Mouse (Mus musculus) bone marrow macrophage, adult 2 months (primary cell): Measurements from ENCODE around the gene Serpina3f. TPM values are rescaled to one million over a fixed set of nuclear protein-coding genes. Genes with fewer than 3 reads are reported as not detected.
"Not testable (repeated sequence)": the region's sequence is repeated elsewhere in the genome, so short reads cannot be mapped to it uniquely, and the experiment has no call there.

Experiments used
- H3K27ac ChIP-seq: 2 replicates; pipeline ENCODE4 v1.5.1; 2012; ENCODE audit warnings: low read depth, low read length; ENCODE audit not compliant: insufficient read depth
- H3K4me1 ChIP-seq: 2 replicates; pipeline ENCODE4 v1.6.1; 2012; ENCODE audit warnings: low read length; ENCODE audit not compliant: control insufficient read depth, insufficient read depth
- H3K4me3 ChIP-seq: 2 replicates; pipeline ENCODE4 v1.5.1; 2012; ENCODE audit warnings: mild to moderate bottlenecking, low read length, moderate library complexity; ENCODE audit not compliant: insufficient read depth
- CTCF ChIP-seq: IDR thresholded peaks from 2 replicates; pipeline ENCODE4 v1.5.1; 2012; ENCODE audit warnings: low read depth, mild to moderate bottlenecking, low read length, moderate library complexity
- POLR2A ChIP-seq: IDR thresholded peaks from 2 replicates; pipeline ENCODE4 v1.6.1; 2012; ENCODE audit warnings: mild to moderate bottlenecking, low read depth, low read length, borderline replicate concordance
- polyA plus RNA-seq: library from polyadenylated mRNA; stranded (reverse); fragments of >200 nt; gene quantifications from 2 replicates; pipeline ENCODE4 v1.2.4, GENCODE M21; 2012; ENCODE audit not compliant: missing spikeins, insufficient read depth, insufficient read length

Gene Serpina3f
- polyA plus RNA-seq, 1 experiment: not detected

DNA sequence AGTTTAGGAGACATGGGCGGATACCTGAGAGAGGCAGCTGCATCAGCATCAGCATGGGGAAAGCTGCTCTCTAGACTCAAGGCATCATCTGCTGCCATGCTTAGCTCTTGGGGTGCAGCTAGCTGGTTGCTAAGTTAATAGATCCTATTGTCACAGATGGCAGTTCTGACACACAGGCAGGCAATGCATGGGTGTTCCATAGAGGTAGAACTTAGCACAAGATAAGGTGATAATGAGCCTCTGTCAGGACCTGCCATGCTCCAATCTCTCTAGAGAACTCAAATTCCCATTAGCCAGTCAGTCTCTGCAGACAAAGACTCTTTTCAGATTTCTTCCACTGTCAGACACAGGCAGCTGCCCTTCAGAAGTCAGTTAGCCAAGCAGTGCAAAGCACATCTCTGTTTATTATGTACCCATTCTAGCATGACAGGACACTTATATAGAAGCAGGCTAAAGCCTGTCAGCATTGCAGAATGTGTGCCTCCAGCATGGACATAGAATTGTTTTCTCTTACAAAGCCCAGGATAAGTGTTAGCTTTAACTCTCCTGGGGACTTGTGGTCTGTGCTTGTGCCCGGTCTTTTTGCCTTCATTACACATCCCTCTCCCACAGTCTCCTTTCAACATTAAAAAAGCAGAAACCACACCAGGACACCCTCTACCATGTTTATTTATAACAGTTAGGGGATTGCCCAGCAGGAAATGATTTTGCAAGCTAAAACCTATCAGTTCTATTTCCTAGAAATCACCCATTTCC is 477 bp upstream of the Serpina3f start:
- no peak for TF ChIP-seq CTCF
- no peak for TF ChIP-seq POLR2A
- Histone ChIP-seq H3K4me3 (no peak overlapping the region), H3K4me1 (peaks cover 11% of the 10 kb centered on the region), H3K27ac (no peak overlapping the region)

DNA sequence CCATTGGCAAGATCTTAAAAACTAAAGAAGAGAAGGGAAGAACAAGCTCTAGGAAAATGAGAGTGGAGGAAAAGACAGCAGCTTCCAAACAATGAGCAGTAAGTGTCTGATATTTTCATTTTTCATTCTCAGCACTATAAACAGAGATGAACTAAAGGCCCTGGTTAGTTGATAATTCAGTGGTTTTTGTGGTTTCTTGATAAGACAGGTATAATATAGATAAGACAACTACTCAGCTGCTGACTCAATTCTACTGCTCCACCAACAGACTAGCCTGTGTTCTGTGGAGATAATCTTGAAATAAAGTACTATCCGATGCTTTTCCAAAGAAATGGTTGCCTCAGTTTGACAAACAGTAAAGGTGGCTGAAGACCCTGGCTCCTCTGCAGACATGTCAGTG is 905 bp downstream of the Serpina3f start:
- TF ChIP-seq POLR2A: no peak
- TF ChIP-seq CTCF: no peak
- H3K4me1 ChIP-seq: peaks cover 11% of the 10 kb centered on the region
- H3K4me3 ChIP-seq: no peak overlapping the region
- no peak overlapping the region for H3K27ac ChIP-seq

DNA sequence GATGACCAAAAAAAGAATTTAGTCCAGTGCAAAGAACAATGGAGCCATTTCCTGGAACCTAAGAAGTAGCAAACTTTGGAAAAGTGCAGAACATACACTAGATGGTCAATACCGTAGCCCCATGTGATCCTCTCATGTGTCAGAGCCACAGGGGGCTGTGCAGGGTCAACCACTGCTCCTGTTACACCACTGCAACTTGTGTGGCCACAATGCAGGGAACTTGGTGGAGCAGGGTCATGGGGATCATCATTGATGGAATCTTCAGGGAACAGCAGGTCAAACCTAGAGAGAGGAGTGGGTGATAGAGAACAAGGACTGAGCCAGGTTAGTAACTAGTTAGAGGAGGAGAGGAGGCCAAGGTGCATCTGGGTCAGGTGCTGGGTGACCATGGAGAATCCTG is 7.3 kb downstream of the Serpina3f start:
- Histone ChIP-seq H3K27ac (no peak overlapping the region), H3K4me1 (peaks cover 5% of the 10 kb centered on the region), H3K4me3 (no peak overlapping the region)
- TF ChIP-seq POLR2A (no peak), CTCF (no peak)

DNA sequence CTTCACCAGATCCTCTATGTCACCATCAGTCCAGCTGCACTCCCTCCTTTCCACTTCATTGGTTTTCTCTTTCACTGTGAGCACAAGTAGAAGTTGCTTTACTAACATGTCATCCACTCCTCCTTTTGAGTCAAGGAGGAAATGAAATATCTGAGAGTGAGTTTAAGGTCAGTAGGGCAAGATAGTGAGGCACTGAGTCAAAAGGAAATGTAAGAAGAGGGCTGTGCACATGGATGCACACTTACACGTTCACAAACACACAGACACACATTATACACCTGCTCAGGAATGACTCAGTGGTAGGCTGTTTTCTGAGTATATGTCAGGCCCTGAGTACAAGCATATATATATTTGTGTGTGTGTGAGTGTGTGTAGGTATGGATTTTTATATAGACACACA is 9.3 kb downstream of the Serpina3f start:
- peaks cover 5% of the 10 kb centered on the region for H3K4me1 ChIP-seq
- TF ChIP-seq POLR2A (no peak), CTCF (no peak)
- H3K27ac ChIP-seq: no peak overlapping the region

DNA sequence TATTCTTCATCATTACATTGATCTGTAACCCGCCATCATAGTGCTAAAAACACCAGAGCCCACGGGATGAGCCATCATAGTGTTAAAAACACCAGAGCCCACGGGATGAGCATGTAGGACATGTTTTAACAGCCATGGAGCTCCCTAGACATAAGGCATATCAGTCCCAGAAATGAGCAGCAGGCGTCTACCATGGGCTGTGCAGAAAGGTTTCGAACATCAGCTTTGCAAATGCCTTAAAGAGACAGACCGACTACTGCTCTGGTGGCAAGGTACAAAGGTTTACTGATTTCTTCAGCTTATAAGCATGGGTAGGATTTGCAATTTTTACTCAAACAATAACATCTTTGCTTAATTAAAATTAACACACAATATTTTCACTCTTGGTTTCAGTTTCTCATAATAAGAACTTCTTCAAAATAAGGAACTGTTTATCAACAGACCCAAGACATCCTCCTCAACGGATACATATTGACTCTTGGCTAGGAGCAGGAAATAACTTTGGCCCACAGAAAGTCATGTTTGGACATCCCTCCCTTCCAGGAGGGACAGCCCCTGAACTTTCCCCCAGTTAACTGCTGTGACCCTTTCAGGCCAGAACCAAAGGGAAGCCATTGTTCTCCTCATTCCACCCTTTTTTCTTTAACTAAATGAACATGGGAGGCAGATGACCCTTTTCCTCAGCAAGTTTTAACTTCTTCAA is 10.4 kb downstream of the Serpina3f start:
- Histone ChIP-seq H3K27ac (no peak overlapping the region), H3K4me1 (peaks cover 5% of the 10 kb centered on the region), H3K4me3 (no peak overlapping the region)
- TF ChIP-seq POLR2A: no peak

More for the DNA sequence above, 9.3 kb downstream of the Serpina3f start:
- H3K4me3 ChIP-seq: no peak overlapping the region

DNA sequence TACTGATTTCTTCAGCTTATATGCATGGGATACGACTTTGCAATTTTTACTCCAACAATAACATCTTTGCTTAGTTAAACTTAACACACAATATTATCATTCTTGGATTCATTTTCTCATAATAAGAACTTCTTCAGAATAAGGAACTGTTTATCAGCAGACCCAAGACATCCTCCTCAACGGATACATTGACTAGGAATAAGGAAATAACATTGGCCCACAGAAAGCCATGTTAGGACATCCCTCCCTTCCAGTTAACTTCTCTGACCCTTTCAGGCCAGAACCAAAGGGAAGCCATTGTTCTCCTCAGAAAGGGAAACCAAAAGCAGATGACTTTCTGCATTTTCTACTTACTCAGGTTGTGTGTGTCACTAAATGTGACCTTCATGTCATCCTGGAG is 16.4 kb downstream of the Serpina3f start:
- H3K4me1 ChIP-seq: peaks cover 7% of the 10 kb centered on the region; the same call in 1 of the 2 replicates
- TF ChIP-seq POLR2A (no peak), CTCF (no peak)

DNA sequence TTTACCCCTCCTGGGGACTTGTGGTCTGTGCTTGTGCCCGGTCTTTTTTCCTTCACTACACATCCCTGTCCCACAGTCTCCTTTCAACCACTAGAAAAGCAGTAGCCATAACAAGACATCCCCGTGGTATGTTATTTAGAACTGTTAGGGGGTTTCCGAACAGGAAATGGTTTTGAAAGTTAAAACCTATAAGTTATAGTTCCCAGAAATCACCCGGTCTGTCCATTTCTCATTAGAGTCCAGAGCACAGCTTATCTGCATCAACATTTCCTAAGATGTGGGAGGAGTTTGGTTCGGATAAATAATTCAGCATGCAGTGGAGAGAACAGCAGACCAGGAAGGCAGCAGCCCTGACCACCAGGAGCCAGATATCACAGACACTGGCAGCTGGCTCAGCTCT is 21.6 kb downstream of the Serpina3f start, which contains the start of gene Serpina3g:
Gene Serpina3g, plus strand, starts transcription at position 331 of the 400 bp plus-strand sequence.
- TF ChIP-seq POLR2A (no peak), CTCF (no peak)
- Histone ChIP-seq H3K27ac (no peak within 1 kb of the TSS), H3K4me3 (no peak within 1 kb of the TSS), H3K4me1 (peaks cover 10% of the 10 kb centered on the region)

More for the DNA sequence above, 16.4 kb downstream of the Serpina3f start:
- H3K27ac ChIP-seq: no peak overlapping the region
- no peak overlapping the region for H3K4me3 ChIP-seq

DNA sequence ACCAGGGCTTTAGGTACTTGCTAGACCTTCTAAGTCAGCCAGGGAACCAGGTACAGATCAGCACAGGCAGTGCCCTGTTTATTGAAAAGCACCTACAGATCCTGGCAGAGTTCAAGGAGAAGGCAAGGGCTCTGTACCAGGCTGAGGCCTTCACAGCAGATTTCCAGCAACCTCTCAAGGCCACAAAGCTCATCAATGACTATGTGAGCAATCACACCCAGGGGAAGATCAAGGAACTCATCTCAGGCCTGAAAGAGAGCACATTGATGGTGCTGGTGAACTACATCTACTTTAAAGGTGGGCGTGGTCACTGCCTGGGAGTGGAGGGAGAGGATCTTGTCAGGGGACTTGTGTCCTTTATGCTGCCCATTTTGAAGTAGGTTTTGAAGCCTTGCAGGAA is 23.7 kb downstream of the Serpina3f start:
- H3K4me3 ChIP-seq, H3K27ac ChIP-seq, H3K4me1 ChIP-seq: not testable (repeated sequence)

DNA sequence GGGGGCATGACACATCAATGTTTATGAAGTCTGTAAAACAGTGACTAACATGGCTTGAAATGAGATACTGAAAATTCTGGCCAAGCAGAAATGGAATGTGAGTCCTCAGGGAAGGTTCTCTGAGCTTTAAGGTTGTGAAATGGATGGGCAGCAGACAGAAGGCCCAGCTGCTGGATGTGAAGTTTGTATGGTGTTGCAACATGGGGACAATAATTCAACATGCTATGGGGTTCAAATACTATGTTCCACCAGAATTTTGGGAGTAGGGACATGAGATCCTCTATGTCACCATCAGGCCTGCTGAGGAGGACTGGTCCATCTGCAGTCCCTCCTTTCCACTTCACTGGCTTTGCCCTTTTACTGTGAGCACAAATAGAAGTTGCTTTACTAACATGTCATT is 29.0 kb downstream of the Serpina3f start:
- H3K27ac ChIP-seq: no peak overlapping the region
- no peaks in the 10 kb centered on the region for H3K4me1 ChIP-seq
- TF ChIP-seq POLR2A: no peak
- no peak overlapping the region for H3K4me3 ChIP-seq

DNA sequence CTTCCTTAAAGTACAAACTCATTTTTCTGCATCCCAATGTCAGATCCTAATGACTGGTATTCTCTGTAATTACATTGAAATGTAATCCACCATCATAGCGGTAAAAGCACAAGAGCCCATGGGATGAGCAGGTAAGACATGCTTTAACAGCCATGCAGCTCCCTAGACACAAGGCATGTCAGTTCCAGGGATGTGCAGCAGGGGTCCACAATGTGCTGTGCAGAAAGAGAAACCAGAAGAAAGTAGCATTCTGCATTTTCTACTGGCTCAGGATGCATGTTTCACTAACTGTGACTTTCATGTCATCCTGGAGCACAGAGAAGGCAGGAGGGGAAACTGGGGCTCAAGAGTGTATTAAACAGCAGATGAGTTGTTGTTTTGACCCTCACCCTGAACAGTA is 30.7 kb downstream of the Serpina3f start:
- no peak overlapping the region for H3K27ac ChIP-seq
- no peak for TF ChIP-seq POLR2A
- TF ChIP-seq CTCF: no peak
- H3K4me1 ChIP-seq: no peaks in the 10 kb centered on the region
- H3K4me3 ChIP-seq: no peak overlapping the region
